In genomic region chr2:65891590-65891989, GRCm38 (mm10) we compare ENCODE assay signal across 23 mouse cellular contexts. TPM values are rescaled to one million over a fixed set of nuclear protein-coding genes. Genes with fewer than 3 reads are reported as not detected.
A peak's percentile ranks its signal among the peaks of the same experiment; 100 is the strongest.
DNase-seq lines count a peak whose midpoint lies in the region; ATAC-seq lines count a peak whose summit lies in the region.
"Had no signal": no experiment of that assay in that cellular context is flagged by ENCODE, and none has a peak within 500 bp of the region (broad histone marks: within the 10 kb centered on the region; RNA-seq: fewer than 3 reads in every experiment).

No protein-coding gene starts in this region.

- H3K36me3 ChIP-seq in midbrain, embryonic 14.5 days (ENCODE audit: control insufficient read depth, insufficient read depth, low read length): 0 out of 2 replicates have a peak, but pooled peaks cover 2% of the 10 kb centered on the region
- H3K36me3 ChIP-seq in midbrain, embryonic 16.5 days (ENCODE audit: control insufficient read depth, insufficient read depth, low read length): no peaks in the 10 kb centered on the region
- H3K36me3 ChIP-seq: embryonic facial prominence, embryonic 10.5 days; G1E; heart, embryonic 10.5 days; hindbrain, embryonic 13.5 days; intestine, embryonic 15.5 days had no signal

- H3K9me3 ChIP-seq in midbrain, embryonic 14.5 days (ENCODE audit: control insufficient read depth, low read length): no peaks in the 10 kb centered on the region
- no peaks in the 10 kb centered on the region for H3K9me3 ChIP-seq in midbrain, embryonic 16.5 days (replicated peaks; ENCODE audit: control insufficient read depth, low read length, poor library complexity, severe bottlenecking)
- H3K9me3 ChIP-seq: embryonic facial prominence, embryonic 10.5 days; forebrain, embryonic 13.5 days; heart, embryonic 10.5 days; hindbrain, embryonic 13.5 days; intestine, embryonic 15.5 days had no signal

- peak; percentile 82 for ATAC-seq in cerebellum, adult (ENCODE audit: insufficient number of reproducible peaks, low FRiP score, low TSS enrichment)
- no peak for ATAC-seq in midbrain, embryonic 14.5 days (ENCODE audit: low FRiP score, low TSS enrichment)
- ATAC-seq in midbrain, embryonic 16.5 days: no peak
- ATAC-seq: CD4-positive, CD25-positive, alpha-beta regulatory T cell, adult 4 months; forebrain, embryonic 13.5 days; forebrain, postnatal 0 days; intestine, embryonic 15.5 days had no signal

- no peak overlapping the region for H3K9ac ChIP-seq in midbrain, embryonic 14.5 days (replicated peaks; ENCODE audit: low read length)
- H3K9ac ChIP-seq in midbrain, embryonic 16.5 days (ENCODE audit: low read depth, low read length): no peak overlapping the region
- H3K9ac ChIP-seq: forebrain, embryonic 13.5 days; forebrain, postnatal 0 days; hindbrain, embryonic 13.5 days; intestine, embryonic 15.5 days had no signal

- H3K27ac ChIP-seq in midbrain, embryonic 14.5 days (replicated peaks; ENCODE audit: low read depth, low read length): 0 out of 2 replicates have a peak overlapping the region, but pooled peaks have one; percentile 13
- H3K27ac ChIP-seq in midbrain, embryonic 16.5 days (ENCODE audit: low read length): no peak overlapping the region
- H3K27ac ChIP-seq: embryonic facial prominence, embryonic 10.5 days; forebrain, embryonic 13.5 days; gastrocnemius, adult 2 months; heart, embryonic 10.5 days; hindbrain, embryonic 13.5 days; intestine, embryonic 15.5 days had no signal

- no peak for DNase-seq in cerebellum, postnatal 4 days (ENCODE audit: low spot score in 2 of 2)
- no peak for DNase-seq in midbrain, embryonic 14.5 days
- DNase-seq in brain, adult 2 months (ENCODE audit: low read depth, low spot score): peak; percentile 72
- DNase-seq in cerebellum, adult 8-10 months: peak; percentile 20
- no peak for DNase-seq in kidney, adult 11 months
- DNase-seq in frontal cortex, postnatal 10 days (ENCODE audit: low spot score in 2 of 2): no peak
- DNase-seq: adrenal gland, adult 8-10 months; B cell, adult 2 months; forebrain, postnatal 0 days; gastrocnemius, adult 2 months; gastrocnemius, postnatal 25 days; heart, adult 18-20 months; heart, postnatal 10 days; heart, postnatal 4 days had no signal

- H3K27me3 ChIP-seq in midbrain, embryonic 14.5 days (ENCODE audit: control insufficient read depth, insufficient read depth, low read length): no peaks in the 10 kb centered on the region
- no peaks in the 10 kb centered on the region for H3K27me3 ChIP-seq in midbrain, embryonic 16.5 days (ENCODE audit: control insufficient read depth, insufficient read depth, low read depth, low read length)
- H3K27me3 ChIP-seq: forebrain, embryonic 13.5 days; hindbrain, embryonic 13.5 days; intestine, embryonic 15.5 days had no signal

- no peak overlapping the region for H3K4me3 ChIP-seq in midbrain, embryonic 14.5 days (replicated peaks; ENCODE audit: low read depth, low read length)
- H3K4me3 ChIP-seq in midbrain, embryonic 16.5 days (ENCODE audit: low read depth, low read length): no peak overlapping the region
- H3K4me3 ChIP-seq: embryonic facial prominence, embryonic 10.5 days; forebrain, embryonic 13.5 days; gastrocnemius, adult 2 months; heart, embryonic 10.5 days; hindbrain, embryonic 13.5 days; intestine, embryonic 15.5 days had no signal

- 87% methylated on average over 3 of the region's 3 CpGs for WGBS in midbrain, embryonic 14.5 days
- WGBS in midbrain, embryonic 16.5 days: 90% methylated on average over 3 of the region's 3 CpGs

- H3K4me1 ChIP-seq in midbrain, embryonic 14.5 days (ENCODE audit: control insufficient read depth, insufficient read depth, low read length): peaks cover 6% of the 10 kb centered on the region
- peaks cover 6% of the 10 kb centered on the region; the same call in 1 of the 2 replicates for H3K4me1 ChIP-seq in midbrain, embryonic 16.5 days (ENCODE audit: control insufficient read depth, insufficient read depth, low read length)
- H3K4me1 ChIP-seq: embryonic facial prominence, embryonic 10.5 days; intestine, embryonic 15.5 days had no signal

- H3K4me2 ChIP-seq in midbrain, embryonic 14.5 days (ENCODE audit: low read length): no peak overlapping the region
- no peak overlapping the region for H3K4me2 ChIP-seq in midbrain, embryonic 16.5 days (ENCODE audit: low read length)
- H3K4me2 ChIP-seq: forebrain, embryonic 13.5 days; hindbrain, embryonic 13.5 days; intestine, embryonic 15.5 days had no signal

RNA-seq across cellular contexts. Expression of gene Csrnp3, which starts 46.0 kb away (rescaled TPM):
- 81.0 and 110 TPM in 2 replicates for polyA plus RNA-seq in midbrain, embryonic 14.5 days (2014; fragmentation: Nextera tagmentation; extraction: Ambion mirVana)
- polyA plus RNA-seq in midbrain, embryonic 16.5 days (2015; fragmentation: Nextera tagmentation; extraction: Ambion mirVana): 56.0 and 76.4 TPM in 2 replicates
- polyA plus RNA-seq: CD4-positive, CD25-positive, alpha-beta regulatory T cell, adult 4 months; G1E had no signal

Comparison
In these comparisons a context has a peak if more than half of its experiments do, and no peak if none do; other contexts are left out.
1. DNase-seq: peak in brain, adult 2 months (single experiment) and cerebellum, adult 8-10 months (single experiment); none in cerebellum, postnatal 4 days (0 of 2), midbrain, embryonic 14.5 days (single experiment), kidney, adult 11 months (single experiment) and frontal cortex, postnatal 10 days (0 of 2).